Mouse (Mus musculus) embryonic facial prominence, embryonic 10.5 days (tissue): Measurements from ENCODE around the gene Blmh. TPM values are rescaled to one million over a fixed set of nuclear protein-coding genes. Genes with fewer than 3 reads are reported as not detected.
A peak's percentile ranks its signal among the peaks of the same experiment; 100 is the strongest.
"Not testable (repeated sequence)": the region's sequence is repeated elsewhere in the genome, so short reads cannot be mapped to it uniquely, and the experiment has no call there.

Experiments used
- DNase-seq: peaks from one replicate; pipeline ENCODE4 v3.0.0-alpha.2; 2017; ENCODE audit warnings: low spot score
- H3K27ac ChIP-seq: fragments of 300-500 bp; sonication (generic); replicated peaks from 2 replicates; pipeline ENCODE4 v1.5.1; 2016; ENCODE audit warnings: mild to moderate bottlenecking
- H3K27me3 ChIP-seq: fragments of 300-500 bp; sonication (generic); replicated peaks from 2 replicates; pipeline ENCODE4 v1.6.1; 2016; ENCODE audit warnings: low read depth, mild to moderate bottlenecking; ENCODE audit not compliant: poor library complexity, severe bottlenecking
- H3K36me3 ChIP-seq: fragments of 300-500 bp; sonication (generic); replicated peaks from 2 replicates; pipeline ENCODE4 v1.6.1; 2016; ENCODE audit warnings: mild to moderate bottlenecking, moderate library complexity
- H3K4me1 ChIP-seq: fragments of 300-500 bp; sonication (generic); 2 replicates; pipeline ENCODE4 v1.6.1; 2016
- H3K4me3 ChIP-seq: fragments of 300-500 bp; sonication (generic); 2 replicates; pipeline ENCODE4 v1.5.1; 2016; ENCODE audit warnings: mild to moderate bottlenecking, moderate library complexity
- H3K9me3 ChIP-seq: fragments of 300-500 bp; sonication (generic); 2 replicates; pipeline ENCODE4 v1.6.1; 2016; ENCODE audit warnings: mild to moderate bottlenecking
- WGBS: fragments of 180-500 bp; shearing (Covaris S2); methylation state at CpG from one replicate; pipeline ENCODE4 v1.1.7; 2016; 5-methylcytosine and 5-hydroxymethylcytosine counted together
- polyA plus RNA-seq: library from polyadenylated mRNA; unstranded; fragments of >200 nt; fragmentation: Nextera tagmentation; extraction: Ambion mirVana; gene quantifications from 2 replicates; pipeline ENCODE4 v1.2.1, GENCODE M21; 2016

The Blmh gene
- polyA plus RNA-seq, 1 experiment from 2014 or later, result 203 TPM

GRCm38 (mm10) chr11:76898751-76899150 lies 25.9 kb upstream of the Blmh start:
- H3K36me3 ChIP-seq, result no peaks in the 10 kb centered on the region
- H3K27me3 ChIP-seq, result no peaks in the 10 kb centered on the region
- no peaks in the 10 kb centered on the region for H3K9me3 ChIP-seq
- no peak overlapping the region for H3K27ac ChIP-seq
- 94% methylated on average over 3 of the region's 3 CpGs for WGBS
- no peak overlapping the region for H3K4me3 ChIP-seq
- peaks cover 10% of the 10 kb centered on the region for H3K4me1 ChIP-seq
- no peak for DNase-seq

DNA sequence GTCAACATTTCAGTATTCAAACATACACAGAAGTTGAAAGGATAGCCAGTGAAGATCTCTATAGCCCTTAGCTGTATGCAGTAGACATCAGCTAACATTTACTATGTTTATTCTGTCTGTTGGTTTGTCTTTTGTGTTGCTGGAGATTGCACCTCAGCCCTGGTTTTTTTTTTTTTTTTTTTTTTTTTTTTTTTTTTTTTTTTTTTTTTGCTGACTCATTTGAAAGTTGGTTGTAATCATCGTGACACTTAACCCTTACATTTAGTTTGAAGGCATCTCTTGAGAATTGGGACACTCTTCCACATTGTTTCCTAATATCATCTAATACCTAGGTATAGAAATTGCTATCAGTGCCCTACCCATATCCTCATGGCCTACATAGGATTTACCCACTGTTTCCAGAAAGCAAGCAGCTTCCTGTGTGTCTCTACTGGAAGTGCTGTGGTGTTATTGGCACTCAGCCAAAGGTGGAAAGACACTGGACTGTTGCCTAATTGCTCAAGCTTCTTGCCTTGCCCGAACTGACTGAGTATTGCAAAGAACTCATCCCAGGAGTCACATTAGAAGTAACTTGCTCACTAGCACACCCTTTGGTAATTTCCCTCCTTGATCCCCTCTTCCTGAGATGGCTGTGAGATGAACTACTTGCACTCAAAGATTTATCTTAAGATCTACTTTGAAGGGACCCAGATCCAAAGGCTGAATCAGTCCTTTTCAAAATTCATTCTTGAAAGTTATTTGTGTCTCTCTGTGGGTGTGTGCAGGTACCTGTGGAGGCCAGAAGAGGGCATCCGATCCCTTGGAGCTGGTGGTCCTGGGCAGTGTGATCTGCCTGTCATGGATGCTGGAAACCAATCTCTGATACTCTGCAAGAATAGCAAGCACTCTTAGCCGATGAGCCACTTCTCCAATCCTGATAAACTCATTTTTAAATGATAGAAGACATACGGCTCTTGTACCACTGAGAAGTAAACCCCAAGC lies 24.6 kb upstream of the Blmh start:
- Histone ChIP-seq H3K4me3 (no peak overlapping the region), H3K36me3 (no peaks in the 10 kb centered on the region), H3K27ac (no peak overlapping the region), H3K4me1 (peaks cover 4% of the 10 kb centered on the region; the same call in 1 of the 2 replicates), H3K27me3 (no peaks in the 10 kb centered on the region), H3K9me3 (no peaks in the 10 kb centered on the region)
- DNase-seq, result peak; percentile 37
- 69% methylated on average over 5 of the region's 5 CpGs for WGBS

DNA sequence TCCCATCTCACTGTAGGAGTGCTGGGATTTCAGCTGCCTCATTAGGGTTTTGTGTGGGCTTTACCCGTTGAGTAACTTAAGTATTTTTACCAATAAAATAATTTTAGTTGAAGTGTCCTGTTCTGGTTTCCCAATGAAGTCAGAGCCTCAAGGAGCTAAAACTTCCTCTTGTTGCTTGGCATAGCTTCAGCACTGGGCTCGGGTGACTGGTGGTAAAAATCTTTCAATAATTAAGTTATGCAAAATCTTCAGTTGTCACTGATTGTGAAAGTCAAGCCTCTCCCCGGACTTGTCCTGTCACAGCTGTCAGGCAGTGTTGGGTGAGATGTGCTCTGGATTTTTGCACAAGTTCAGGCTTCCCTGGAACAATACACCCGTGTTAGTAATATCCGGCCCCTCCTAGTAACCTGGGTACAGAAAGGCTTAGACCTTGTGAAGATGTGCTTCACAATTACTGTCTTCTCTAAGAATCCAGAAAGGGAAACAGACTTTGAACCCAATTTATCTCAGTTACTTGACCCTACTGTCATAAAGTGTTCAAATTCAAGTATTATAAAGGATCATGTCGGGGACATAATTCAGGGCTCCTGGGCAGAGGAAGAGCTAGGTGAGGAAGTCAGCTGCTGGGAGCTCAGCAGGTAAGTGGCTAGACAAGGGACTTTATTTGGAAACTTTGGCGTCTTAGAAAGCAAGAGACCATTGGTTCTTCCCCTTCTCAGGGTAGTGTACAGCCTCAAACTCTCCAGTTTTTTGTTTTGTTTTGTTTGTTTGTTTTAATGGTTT lies 22.8 kb upstream of the Blmh start, which contains the start of gene Tmigd1:
Tmigd1 (plus strand) TSS at position 581 of the 783 bp plus-strand sequence.
- Histone ChIP-seq H3K27me3 (no peaks in the 10 kb centered on the region), H3K9me3 (no peaks in the 10 kb centered on the region), H3K36me3 (no peaks in the 10 kb centered on the region), H3K4me1 (peaks cover 4% of the 10 kb centered on the region; the same call in 1 of the 2 replicates), H3K4me3 (no peak within 1 kb of the TSS), H3K27ac (no peak within 1 kb of the TSS)
- no peak for DNase-seq
- WGBS, result 79% methylated on average over 7 of the region's 7 CpGs

- Histone ChIP-seq H3K4me3 (no peak overlapping the region), H3K36me3 (no peaks in the 10 kb centered on the region), H3K27ac (no peak overlapping the region), H3K4me1 (no peaks in the 10 kb centered on the region), H3K9me3 (no peaks in the 10 kb centered on the region), H3K27me3 (no peaks in the 10 kb centered on the region)
- no peak for DNase-seq
- 88% methylated on average over 2 of the region's 2 CpGs for WGBS
Measured at GRCm38 (mm10) chr11:76904340-76904739, 20.3 kb upstream of the Blmh start.

- H3K4me3 ChIP-seq, result no peak overlapping the region
- no peaks in the 10 kb centered on the region for H3K9me3 ChIP-seq
Measured at GRCm38 (mm10) chr11:76908651-76909050, 16.0 kb upstream of the Blmh start.

DNA sequence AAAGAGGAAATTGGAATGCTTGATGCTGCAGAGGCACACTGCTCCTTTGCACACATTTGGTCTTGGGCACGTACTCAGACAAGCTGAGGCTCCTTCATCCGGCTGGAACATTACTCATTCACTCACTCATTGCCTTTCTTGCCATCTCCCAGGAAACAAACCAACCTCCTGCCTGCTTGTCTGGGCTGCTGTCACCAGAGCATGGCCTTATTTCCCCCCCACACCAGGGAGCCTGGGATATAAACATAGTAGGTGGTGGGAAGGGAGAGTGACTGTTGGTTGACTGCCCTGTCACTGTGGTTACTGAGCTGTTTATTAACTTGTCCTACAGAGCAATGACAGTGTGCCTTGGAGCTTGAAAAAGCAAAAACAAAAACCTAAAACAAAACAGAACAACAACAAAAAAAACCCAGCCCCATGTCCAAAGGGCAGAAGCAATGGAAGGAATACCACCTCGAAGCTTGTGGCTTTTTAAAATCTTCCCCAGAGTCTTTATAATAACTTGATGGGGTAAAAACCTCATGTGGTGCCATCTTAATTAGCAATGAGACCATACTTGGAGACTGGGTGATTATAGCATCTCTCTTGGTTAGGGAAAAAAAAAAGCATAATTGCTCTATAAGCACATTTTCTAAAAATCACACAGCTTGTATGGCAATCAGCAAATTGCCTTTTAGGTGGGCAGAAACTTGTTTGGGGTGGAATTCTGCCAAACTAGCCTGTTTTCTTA lies 13.1 kb upstream of the Blmh start:
- Histone ChIP-seq H3K36me3 (no peaks in the 10 kb centered on the region), H3K9me3 (no peaks in the 10 kb centered on the region), H3K4me1 (peaks cover 44% of the 10 kb centered on the region), H3K27ac (0 out of 2 replicates have a peak overlapping the region, but pooled peaks have one; percentile 48), H3K4me3 (no peak overlapping the region), H3K27me3 (no peaks in the 10 kb centered on the region)
- 72% methylated on average over 3 of the region's 3 CpGs for WGBS
- DNase-seq, result no peak

More at GRCm38 (mm10) chr11:76908651-76909050, 16.0 kb upstream of the Blmh start:
- Histone ChIP-seq H3K27me3 (no peaks in the 10 kb centered on the region), H3K27ac (no peak overlapping the region), H3K36me3 (no peaks in the 10 kb centered on the region), H3K4me1 (peaks cover 26% of the 10 kb centered on the region)
- WGBS, result 87% methylated on average over 7 of the region's 7 CpGs
- DNase-seq, result no peak

- H3K27me3 ChIP-seq, result no peaks in the 10 kb centered on the region
- peaks cover 49% of the 10 kb centered on the region for H3K4me1 ChIP-seq
- H3K27ac ChIP-seq, result 0 out of 2 replicates have a peak overlapping the region, but pooled peaks have one; percentile 48
- H3K36me3 ChIP-seq, result no peaks in the 10 kb centered on the region
- no peak overlapping the region for H3K4me3 ChIP-seq
- no peaks in the 10 kb centered on the region for H3K9me3 ChIP-seq
- DNase-seq, result peak; percentile 26
- WGBS, result 46% methylated on average over 7 of the region's 7 CpGs
Measured at GRCm38 (mm10) chr11:76912055-76912395, 12.6 kb upstream of the Blmh start.

DNA sequence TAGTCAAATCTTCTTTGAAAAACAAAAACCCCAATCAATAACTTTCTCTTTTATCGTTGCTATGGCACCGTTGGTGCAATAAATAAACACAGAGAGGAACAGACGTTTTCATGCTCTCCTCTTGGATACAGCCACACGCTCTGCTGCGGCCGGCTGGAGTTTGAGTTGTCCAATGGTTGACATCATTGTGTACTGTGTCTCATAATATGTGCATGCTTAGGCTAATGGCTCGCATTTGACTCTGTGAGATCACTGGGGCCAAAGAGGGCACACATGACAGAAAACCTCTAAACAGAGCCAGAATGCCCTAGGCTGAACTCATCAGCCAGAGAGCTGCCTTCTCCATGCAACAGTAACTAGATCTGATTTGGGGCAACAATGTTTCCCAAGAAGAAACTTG lies 10.2 kb upstream of the Blmh start:
- Histone ChIP-seq H3K9me3 (no peaks in the 10 kb centered on the region), H3K36me3 (no peaks in the 10 kb centered on the region), H3K27me3 (no peaks in the 10 kb centered on the region), H3K4me3 (no peak overlapping the region), H3K27ac (no peak overlapping the region), H3K4me1 (peaks cover 57% of the 10 kb centered on the region)
- DNase-seq, result no peak
- WGBS, result 82% methylated on average over 7 of the region's 7 CpGs

DNA sequence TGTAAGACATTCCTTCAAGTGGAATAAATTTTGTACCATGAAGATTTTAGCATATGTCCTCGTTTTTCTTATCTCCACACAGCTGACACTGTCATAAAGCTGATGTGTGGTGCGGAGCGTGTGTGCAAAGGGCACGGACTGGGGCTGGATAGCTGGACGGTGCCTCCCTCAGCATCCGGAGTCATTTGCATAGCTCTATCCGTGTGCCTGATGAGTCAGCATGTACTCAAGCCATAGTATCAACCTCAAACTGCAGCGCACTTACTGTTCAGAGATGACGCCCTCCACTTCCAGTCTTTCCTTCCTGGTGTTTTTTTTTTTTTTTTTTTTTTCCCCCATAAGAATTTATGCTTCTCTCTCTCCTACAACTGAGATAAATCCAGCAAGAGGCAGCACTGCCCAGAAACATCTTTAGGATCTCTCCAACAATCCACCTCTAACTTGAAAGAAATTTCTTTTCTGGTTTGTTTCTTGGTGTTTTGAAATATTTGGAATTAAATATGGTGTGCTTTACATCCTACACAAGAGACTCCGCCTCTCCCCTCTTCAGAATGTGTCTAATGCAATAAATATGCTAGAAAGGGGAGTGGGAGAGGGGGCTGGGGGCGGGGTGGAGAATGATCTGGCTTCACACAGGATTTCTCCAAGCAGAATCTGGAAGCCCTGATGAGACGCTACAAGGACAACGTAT lies 7.9 kb upstream of the Blmh start:
- Histone ChIP-seq H3K4me3 (peak overlapping the region; percentile 28; the same call in 1 of the 2 replicates), H3K36me3 (no peaks in the 10 kb centered on the region), H3K27ac (peak overlapping the region; percentile 51), H3K27me3 (no peaks in the 10 kb centered on the region), H3K4me1 (peaks cover 60% of the 10 kb centered on the region), H3K9me3 (no peaks in the 10 kb centered on the region)
- DNase-seq, result peak; percentile 34
- 46% methylated on average over 13 of the region's 13 CpGs for WGBS

GRCm38 (mm10) chr11:76917230-76917548 lies 7.4 kb upstream of the Blmh start:
- DNase-seq, result peak; percentile 19
- peak overlapping the region; percentile 51 for H3K27ac ChIP-seq
- peaks cover 60% of the 10 kb centered on the region for H3K4me1 ChIP-seq

DNA sequence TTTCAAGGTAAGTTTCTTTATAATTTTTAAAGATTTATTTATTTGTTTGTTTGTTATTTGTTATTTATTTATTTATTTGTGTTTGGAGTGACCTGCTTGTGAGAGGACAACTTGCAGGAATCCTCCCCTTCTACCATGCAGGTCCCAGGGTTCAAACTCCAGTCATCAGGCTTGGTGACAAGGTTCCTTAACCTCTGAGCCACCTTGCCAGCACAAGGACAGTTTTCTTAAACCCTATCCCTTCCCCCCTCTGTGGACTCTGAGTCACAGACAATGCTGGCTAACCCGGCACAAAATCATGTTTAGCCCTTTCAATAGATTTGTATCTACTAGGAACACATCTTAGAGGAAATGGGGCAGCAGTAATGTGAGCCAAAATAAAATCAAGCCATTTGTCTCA lies 4.0 kb upstream of the Blmh start:
- DNase-seq, result no peak
- Histone ChIP-seq H3K4me3 (no peak overlapping the region), H3K9me3 (no peaks in the 10 kb centered on the region), H3K36me3 (no peaks in the 10 kb centered on the region), H3K4me1 (peaks cover 31% of the 10 kb centered on the region), H3K27ac (no peak overlapping the region), H3K27me3 (no peaks in the 10 kb centered on the region)
- WGBS, result 75% methylated on average over 1 of the region's 1 CpGs

More at GRCm38 (mm10) chr11:76917230-76917548, 7.4 kb upstream of the Blmh start:
- H3K36me3 ChIP-seq, result no peaks in the 10 kb centered on the region
- no peaks in the 10 kb centered on the region for H3K9me3 ChIP-seq
- peak overlapping the region; percentile 28; the same call in 1 of the 2 replicates for H3K4me3 ChIP-seq
- 52% methylated on average over 3 of the region's 3 CpGs for WGBS
- H3K27me3 ChIP-seq, result no peaks in the 10 kb centered on the region

DNA sequence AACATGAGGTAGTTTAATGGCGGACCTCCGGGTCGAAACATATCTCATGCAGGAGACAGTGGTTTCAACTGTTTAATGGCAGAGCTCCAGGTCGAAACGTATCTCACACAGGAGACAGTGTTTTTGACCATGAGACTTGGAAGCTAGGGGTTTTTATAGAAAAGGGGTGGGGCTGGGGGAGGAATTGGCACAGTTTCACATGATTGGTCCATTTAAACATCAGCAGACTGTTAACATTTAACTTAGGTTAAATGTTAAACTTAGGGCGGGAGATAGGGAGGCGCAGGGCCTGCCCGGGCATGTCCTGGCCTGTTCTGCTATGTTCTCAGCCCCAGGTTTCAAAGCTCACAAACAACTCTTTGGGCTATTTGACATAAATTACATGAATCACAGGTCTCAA lies 4.0 kb downstream of the Blmh start:
- not testable (repeated sequence) for H3K4me1 ChIP-seq, H3K27ac ChIP-seq, H3K9me3 ChIP-seq, H3K4me3 ChIP-seq, DNase-seq, H3K36me3 ChIP-seq, H3K27me3 ChIP-seq
- 92% methylated on average over 8 of the region's 8 CpGs for WGBS
